Mouse (Mus musculus) mouse embryonic stem cell (cell line): Measurements from ENCODE around the gene Osgin1.

ENCODE experiments used
- in situ Hi-C, 2 experiments: fragments of 300-500 bp; cut with MboI; formaldehyde crosslinking; loops; 1 replicate in 1 of 2; 3 replicates in 1 of 2; pipeline ENCODE4 v1.14.3; 2019 to 2020; ENCODE audit warnings: low sequenced_read_pairs in 2 of 2, low pct_unique_long_range_greater_than_20kb in 1 of 2, mixed read lengths in 1 of 2; ENCODE audit not compliant: unreplicated experiment in 1 of 2

The Osgin1 gene

GRCm38 (mm10) chr8:119433582-119434174, at the start of gene Osgin1:
TSS of gene Osgin1 (plus strand) at chr8:119434124.
- in situ Hi-C loops: no loop called here

GRCm38 (mm10) chr8:119384478-119384877, 49.4 kb upstream of the Osgin1 start:
- in situ Hi-C loops: loop anchor here in 1 of 2 experiments (5.0 kb wide), 1 partner anchor 67 kb away; no protein-coding TSS in a partner anchor

- in situ Hi-C loops: no loop called here
Observed at GRCm38 (mm10) chr8:119385854-119386253, 48.1 kb upstream of the Osgin1 start.

GRCm38 (mm10) chr8:119386988-119387387, 46.9 kb upstream of the Osgin1 start:
- in situ Hi-C loops: no loop called here

GRCm38 (mm10) chr8:119394097-119394496, 39.8 kb upstream of the Osgin1 start:
- in situ Hi-C loops: no loop called here

- in situ Hi-C loops: no loop called here
Observed at GRCm38 (mm10) chr8:119394524-119395026, 39.3 kb upstream of the Osgin1 start, which contains the start of gene Mlycd. TSS of gene Mlycd (plus strand) at chr8:119394878.

GRCm38 (mm10) chr8:119395072-119395950, 38.6 kb upstream of the Osgin1 start:
- in situ Hi-C loops: no loop called here

GRCm38 (mm10) chr8:119398558-119398957, 35.4 kb upstream of the Osgin1 start:
- in situ Hi-C loops: no loop called here

GRCm38 (mm10) chr8:119399255-119399654, 34.7 kb upstream of the Osgin1 start:
- in situ Hi-C loops: no loop called here

GRCm38 (mm10) chr8:119400122-119400671, 33.7 kb upstream of the Osgin1 start:
- in situ Hi-C loops: no loop called here

GRCm38 (mm10) chr8:119400904-119401303, 33.0 kb upstream of the Osgin1 start:
- in situ Hi-C loops: no loop called here

GRCm38 (mm10) chr8:119403912-119404311, 30.0 kb upstream of the Osgin1 start:
- in situ Hi-C loops: no loop called here

- in situ Hi-C loops: no loop called here
Observed at GRCm38 (mm10) chr8:119404648-119405047, 29.3 kb upstream of the Osgin1 start.

- in situ Hi-C loops: no loop called here
Observed at GRCm38 (mm10) chr8:119408311-119408710, 25.6 kb upstream of the Osgin1 start.

- in situ Hi-C loops: loop anchor here in 1 of 2 experiments (5.0 kb wide), 1 partner anchor 195 kb away; the partner anchor contains the start of gene Taf1c
Observed at GRCm38 (mm10) chr8:119412037-119412734, 21.7 kb upstream of the Osgin1 start.

- in situ Hi-C loops: loop anchor here in 1 of 2 experiments (5.0 kb wide), 1 partner anchor 194 kb away; the partner anchor contains the start of gene Taf1c
Observed at GRCm38 (mm10) chr8:119412735-119413498, 21.0 kb upstream of the Osgin1 start.

- in situ Hi-C loops: loop anchor here in 1 of 2 experiments (5.0 kb wide), 1 partner anchor 194 kb away; the partner anchor contains the start of gene Taf1c
Observed at GRCm38 (mm10) chr8:119413605-119414004, 20.3 kb upstream of the Osgin1 start.

GRCm38 (mm10) chr8:119420318-119420717, 13.6 kb upstream of the Osgin1 start:
- in situ Hi-C loops: no loop called here
